ENCODE assay signal across 16 mouse cellular contexts in genomic region chr6:38974536-38975268, GRCm38 (mm10).
A peak's percentile ranks its signal among the peaks of the same experiment; 100 is the strongest.
DNase-seq lines count a peak whose midpoint lies in the region; ATAC-seq lines count a peak whose summit lies in the region.
"Had no signal": no experiment of that assay in that cellular context is flagged by ENCODE, and none has a peak within 500 bp of the region (broad histone marks: within the 10 kb centered on the region; RNA-seq: fewer than 3 reads in every experiment).

No protein-coding gene starts in this region.

- peaks cover 5% of the 10 kb centered on the region; the same call in 1 of the 2 replicates for H3K4me1 ChIP-seq in brown adipose tissue, adult 24 weeks (ENCODE audit: control insufficient read depth, insufficient read depth, insufficient read length, low read length)
- peaks cover 13% of the 10 kb centered on the region for H3K4me1 ChIP-seq in neural tube, embryonic 15.5 days
- H3K4me1 ChIP-seq in hindbrain, embryonic 14.5 days (replicated peaks; ENCODE audit: control insufficient read depth, insufficient read depth, low read length): peaks cover 6% of the 10 kb centered on the region
- H3K4me1 ChIP-seq: hindbrain, embryonic 10.5 days had no signal

- peak; percentile 75 for ATAC-seq in megakaryocyte progenitor cell, adult 5-6 weeks (replicated peaks; ENCODE audit: poor library complexity)
- ATAC-seq in neural tube, embryonic 15.5 days (ENCODE audit: low FRiP score): no peak
- no peak for ATAC-seq in hindbrain, embryonic 14.5 days (ENCODE audit: low FRiP score)
- ATAC-seq: midbrain, embryonic 13.5 days had no signal

- WGBS in neural tube, embryonic 15.5 days: 81% methylated on average over 8 of the region's 8 CpGs
- 89% methylated on average over 8 of the region's 8 CpGs for WGBS in hindbrain, embryonic 14.5 days

- H3K36me3 ChIP-seq in neural tube, embryonic 15.5 days: no peaks in the 10 kb centered on the region
- H3K36me3 ChIP-seq in hindbrain, embryonic 14.5 days (replicated peaks; ENCODE audit: control insufficient read depth, insufficient read depth): no peaks in the 10 kb centered on the region
- H3K36me3 ChIP-seq: embryonic facial prominence, embryonic 15.5 days; hindbrain, embryonic 10.5 days; midbrain, embryonic 13.5 days had no signal

- no peaks in the 10 kb centered on the region for H3K27me3 ChIP-seq in neural tube, embryonic 15.5 days (replicated peaks)
- H3K27me3 ChIP-seq in hindbrain, embryonic 14.5 days (ENCODE audit: control insufficient read depth, insufficient read depth, low read length): no peaks in the 10 kb centered on the region
- H3K27me3 ChIP-seq: embryonic facial prominence, embryonic 15.5 days; midbrain, embryonic 13.5 days had no signal

- H3K4me3 ChIP-seq in brown adipose tissue, adult 24 weeks (ENCODE audit: insufficient read depth, low read depth, low read length): no peak overlapping the region
- H3K4me3 ChIP-seq in neural tube, embryonic 15.5 days (replicated peaks): no peak overlapping the region
- H3K4me3 ChIP-seq in hindbrain, embryonic 14.5 days (replicated peaks; ENCODE audit: low read length): no peak overlapping the region
- H3K4me3 ChIP-seq: embryonic facial prominence, embryonic 15.5 days; hindbrain, embryonic 10.5 days; midbrain, embryonic 13.5 days had no signal

- H3K9ac ChIP-seq in neural tube, embryonic 15.5 days (replicated peaks): no peak overlapping the region
- H3K9ac ChIP-seq in hindbrain, embryonic 14.5 days: no peak overlapping the region
- H3K9ac ChIP-seq: embryonic facial prominence, embryonic 15.5 days; midbrain, embryonic 13.5 days had no signal

- no peaks in the 10 kb centered on the region for H3K9me3 ChIP-seq in neural tube, embryonic 15.5 days (replicated peaks)
- no peaks in the 10 kb centered on the region for H3K9me3 ChIP-seq in hindbrain, embryonic 14.5 days (ENCODE audit: control insufficient read depth, low read length)
- H3K9me3 ChIP-seq: embryonic facial prominence, embryonic 15.5 days; hindbrain, embryonic 10.5 days; midbrain, embryonic 13.5 days had no signal

- DNase-seq in layer of hippocampus, adult 11-12 months (ENCODE audit: low spot score): peak; percentile 15
- no peak for DNase-seq in layer of hippocampus, adult 8-10 months (ENCODE audit: low spot score in 2 of 2)
- peak; percentile 14 to 15 for DNase-seq in spleen, adult 18-20 months
- no peak for DNase-seq in spleen, postnatal 4 days (ENCODE audit: low spot score in 2 of 2)
- no peak for DNase-seq in hindbrain, embryonic 14.5 days (ENCODE audit: low spot score)
- DNase-seq: adrenal gland, postnatal 14 days; cerebellum, adult 9-10 months; lung, postnatal 14 days; right cerebral cortex, postnatal 25 days; thymus, postnatal 25 days had no signal

- peak overlapping the region; percentile 55; the same call in 1 of the 2 replicates for H3K27ac ChIP-seq in brown adipose tissue, adult 24 weeks (replicated peaks; ENCODE audit: low read depth, low read length)
- no peak overlapping the region for H3K27ac ChIP-seq in neural tube, embryonic 15.5 days (replicated peaks)
- H3K27ac ChIP-seq in hindbrain, embryonic 14.5 days: no peak overlapping the region
- H3K27ac ChIP-seq: embryonic facial prominence, embryonic 15.5 days; hindbrain, embryonic 10.5 days; midbrain, embryonic 13.5 days had no signal

- no peak overlapping the region for H3K4me2 ChIP-seq in neural tube, embryonic 15.5 days
- H3K4me2 ChIP-seq in hindbrain, embryonic 14.5 days (replicated peaks): no peak overlapping the region
- H3K4me2 ChIP-seq: embryonic facial prominence, embryonic 15.5 days; midbrain, embryonic 13.5 days had no signal

Comparison
In these comparisons a context has a peak if more than half of its experiments do, and no peak if none do; other contexts are left out.
1. DNase-seq: peak in layer of hippocampus, adult 11-12 months (single experiment) and spleen, adult 18-20 months (2 of 2); none in layer of hippocampus, adult 8-10 months (0 of 2), spleen, postnatal 4 days (0 of 2) and hindbrain, embryonic 14.5 days (single experiment).